Mouse (Mus musculus): ENCODE results near the gene Fbxo30.

The Fbxo30 gene

GRCm38 (mm10) chr10:11322316-11322715 lies 41.2 kb downstream of the Fbxo30 start:
- no peak for DNase-seq (ENCODE audit: low spot score)

- no peak for DNase-seq (ENCODE audit: low spot score)
Measured at GRCm38 (mm10) chr10:11323202-11323898, 42.2 kb downstream of the Fbxo30 start.

GRCm38 (mm10) chr10:11326526-11326925 lies 45.4 kb downstream of the Fbxo30 start:
- no peak for DNase-seq (ENCODE audit: low spot score)

DNA sequence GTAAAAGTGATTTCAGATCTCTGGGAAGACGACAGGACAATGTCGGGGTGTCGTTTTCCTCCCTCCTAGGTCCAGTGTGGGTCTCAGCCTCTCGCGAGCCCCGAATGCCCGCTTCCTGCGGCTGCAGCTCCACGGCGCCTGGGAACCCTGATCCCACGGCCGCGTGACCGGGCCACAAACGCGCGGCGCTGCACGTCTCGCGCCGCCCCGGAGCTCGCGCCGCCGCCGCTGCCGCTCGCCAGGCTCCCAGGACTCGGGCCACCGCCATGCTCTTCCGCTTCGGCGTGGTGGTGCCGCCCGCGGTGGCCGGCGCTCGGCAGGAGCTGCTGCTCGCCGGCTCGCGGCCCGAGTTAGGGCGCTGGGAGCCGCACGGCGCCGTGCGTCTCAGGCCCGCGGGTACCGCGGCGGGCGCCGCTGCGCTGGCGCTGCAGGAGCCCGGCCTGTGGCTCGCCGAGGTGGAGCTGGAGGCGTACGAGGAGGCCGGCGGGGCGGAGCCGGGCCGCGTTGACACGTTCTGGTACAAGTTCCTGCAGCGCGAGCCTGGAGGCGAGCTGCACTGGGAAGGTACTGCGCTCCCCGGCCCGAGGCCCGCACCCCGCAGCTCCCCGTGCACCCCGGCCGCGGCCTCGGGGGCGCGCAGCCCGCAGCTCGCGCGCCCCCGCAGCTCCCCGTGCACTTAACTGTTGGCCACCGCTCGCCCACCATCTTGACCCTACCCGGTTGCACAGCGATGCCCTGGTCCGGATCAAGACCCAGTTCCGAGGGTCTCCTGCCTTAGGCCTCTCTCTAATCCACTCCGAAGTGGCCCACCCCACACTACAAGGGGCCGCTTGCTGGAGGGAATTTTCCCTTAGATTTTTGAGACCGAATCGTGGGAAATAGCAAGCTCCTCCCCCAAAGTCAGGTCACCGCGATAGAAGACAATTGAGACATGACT lies 62.3 kb downstream of the Fbxo30 start, which contains the start of gene Epm2a:
Gene Epm2a, plus strand, starts transcription at position 200 of the 937 bp plus-strand sequence.
- DNase-seq (ENCODE audit: low spot score) = peak; percentile 88

GRCm38 (mm10) chr10:11344536-11345468 lies 63.7 kb downstream of the Fbxo30 start:
- DNase-seq (ENCODE audit: low spot score) = no peak
